Mouse (Mus musculus) lung, adult 2 months (tissue): Measurements from ENCODE around the gene Wt1.

ENCODE experiments used
- CTCF ChIP-seq: fragments of 200-500 bp; IDR thresholded peaks from 2 replicates; pipeline ENCODE4 v1.5.1; 2011; ENCODE audit warnings: mild to moderate bottlenecking, low read length, control low read depth; ENCODE audit not compliant: insufficient read depth
- POLR2A ChIP-seq: fragments of 200-500 bp; IDR thresholded peaks from 2 replicates; pipeline ENCODE4 v1.6.1; 2011; ENCODE audit warnings: low read depth, mild to moderate bottlenecking, control low read depth, low read length, borderline replicate concordance; ENCODE audit errors: extremely low read depth

DNA sequence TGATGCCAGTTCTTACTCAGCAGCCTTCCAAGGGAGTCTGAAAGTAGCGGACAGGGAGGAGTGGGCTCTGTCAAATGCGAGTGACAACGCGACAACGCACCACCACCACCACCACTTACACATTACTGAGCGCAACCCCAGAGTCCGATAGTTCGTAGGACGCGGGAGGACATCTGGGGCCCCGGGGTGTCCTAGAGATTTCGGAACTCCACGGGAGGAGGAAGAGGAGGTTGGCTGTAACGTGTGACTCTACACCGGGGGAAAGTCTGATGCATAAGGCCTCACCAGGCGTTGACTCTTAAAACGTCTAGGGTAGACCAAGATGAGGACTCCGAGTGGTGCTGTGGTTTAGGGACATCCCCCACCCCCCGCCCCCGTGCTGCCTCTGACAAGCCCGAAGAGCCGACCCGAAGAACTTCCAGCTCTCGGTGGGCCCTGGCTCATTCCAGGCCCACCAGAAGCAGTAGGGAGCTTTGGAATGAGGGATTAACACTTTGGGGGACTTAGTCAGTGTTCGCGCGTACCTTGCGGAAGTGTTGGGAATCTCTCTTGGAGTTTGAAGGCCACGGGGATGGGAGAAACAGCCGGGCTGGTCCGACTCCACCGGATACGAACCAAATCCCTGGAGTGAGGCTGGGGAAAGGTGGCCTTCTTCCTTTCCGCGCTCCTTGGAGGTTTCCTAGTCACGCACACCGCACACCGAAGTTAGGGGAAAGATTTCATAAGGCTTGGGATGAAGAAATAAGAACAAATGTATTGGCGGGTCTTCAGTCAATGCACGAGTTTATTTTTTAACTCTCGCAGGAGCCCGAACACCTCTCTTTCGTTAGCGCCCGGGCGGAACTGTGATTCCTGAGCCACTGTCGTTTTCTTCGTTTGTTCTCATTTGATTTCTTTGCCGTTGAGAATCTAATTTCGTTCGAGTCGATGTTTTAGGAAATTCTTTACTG is 1.5 kb downstream of the Wt1 start:
- no peak for TF ChIP-seq POLR2A
- no peak for TF ChIP-seq CTCF
